Mouse (Mus musculus) hindbrain, postnatal 0 days (tissue): ENCODE results near the gene Tmed9. TPM values are rescaled to one million over a fixed set of nuclear protein-coding genes. Genes with fewer than 3 reads are reported as not detected.
A peak's percentile ranks its signal among the peaks of the same experiment; 100 is the strongest.
"Not testable (repeated sequence)": the region's sequence is repeated elsewhere in the genome, so short reads cannot be mapped to it uniquely, and the experiment has no call there.

Experiments
- ATAC-seq: fragments of 200-750 bp; cut with Nextera tagmentation; 2 replicates; pipeline ENCODE4 v1.8.0; 2017; ENCODE audit warnings: mild to moderate bottlenecking, moderate TSS enrichment, moderate library complexity
- DNase-seq: peaks from one replicate; pipeline ENCODE4 v3.0.0-alpha.2; 2015; ENCODE audit warnings: low spot score
- H3K27ac ChIP-seq: fragments of 300-500 bp; sonication (generic); 2 replicates; pipeline ENCODE4 v1.5.1; 2014; ENCODE audit warnings: mild to moderate bottlenecking
- H3K27me3 ChIP-seq: fragments of 300-500 bp; sonication (generic); 2 replicates; pipeline ENCODE4 v1.6.1; 2014; ENCODE audit warnings: low read length, mixed read lengths; ENCODE audit not compliant: insufficient read depth
- H3K36me3 ChIP-seq: fragments of 300-500 bp; sonication (generic); 2 replicates; pipeline ENCODE4 v1.6.1; 2014; ENCODE audit warnings: low read length, mixed read lengths; ENCODE audit not compliant: insufficient read depth
- H3K4me1 ChIP-seq: fragments of 300-500 bp; sonication (generic); 2 replicates; pipeline ENCODE4 v1.6.1; 2014; ENCODE audit warnings: antibody characterized with exemption, low read length, mixed read lengths; ENCODE audit not compliant: insufficient read depth
- H3K4me2 ChIP-seq: fragments of 300-500 bp; sonication (generic); 2 replicates; pipeline ENCODE4 v1.6.1; 2014; ENCODE audit warnings: low read depth, mild to moderate bottlenecking, low read length, moderate library complexity, mixed read lengths
- H3K4me3 ChIP-seq: fragments of 300-500 bp; sonication (generic); 2 replicates; pipeline ENCODE4 v1.5.1; 2014; ENCODE audit warnings: low read length
- H3K9ac ChIP-seq: fragments of 300-500 bp; sonication (generic); replicated peaks from 2 replicates; pipeline ENCODE4 v1.6.1; 2014; ENCODE audit warnings: mild to moderate bottlenecking, low read length, moderate library complexity, mixed read lengths
- H3K9me3 ChIP-seq: fragments of 300-500 bp; sonication (generic); 2 replicates; pipeline ENCODE4 v1.6.1; 2016; ENCODE audit warnings: low read length, mixed read lengths
- CTCF ChIP-seq: IDR thresholded peaks from 2 replicates; pipeline ENCODE4 v1.5.1; 2016; ENCODE audit warnings: antibody characterized with exemption, control low read depth, low read depth
- WGBS: fragments of 180-500 bp; shearing (Covaris S2); extraction: QIAGEN DNeasy Blood & Tissue Kit; methylation state at CpG from one replicate; pipeline ENCODE4 v1.1.7; 2014; 5-methylcytosine and 5-hydroxymethylcytosine counted together
- polyA plus RNA-seq: library from polyadenylated mRNA; unstranded; fragments of >200 nt; fragmentation: Nextera tagmentation; extraction: Ambion mirVana; gene quantifications from 2 replicates; pipeline ENCODE4 v1.2.1, GENCODE M21; 2015
- total RNA-seq: library from RNA; depleted of rRNA; stranded (reverse); fragments of >200 nt; gene quantifications from 2 replicates; pipeline ENCODE4 v1.2.3, GENCODE M21; 2014

Tmed9 gene
- total and polyA plus RNA-seq, 2 experiments from 2014 or later, result 59.3 to 117 TPM

DNA sequence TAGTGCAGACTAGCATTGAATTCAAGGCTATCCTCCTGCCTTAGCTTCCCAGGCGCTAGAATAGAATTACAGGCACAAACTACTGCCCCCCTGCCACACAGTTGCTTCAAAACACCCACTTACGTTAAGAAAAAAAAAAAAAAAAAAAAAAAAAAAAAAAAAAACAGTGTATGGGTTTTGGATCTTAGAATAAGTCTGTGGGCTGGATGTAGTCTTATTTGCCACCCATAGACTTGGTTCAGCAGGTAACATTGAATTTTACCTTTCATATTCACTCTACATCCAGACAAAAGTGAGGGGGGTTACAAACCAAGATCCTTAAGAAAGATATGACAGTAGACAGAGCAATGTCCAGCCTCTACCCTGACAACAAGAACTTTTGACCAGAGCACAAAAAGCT lies 5.6 kb upstream of the Tmed9 start:
- Histone ChIP-seq H3K27me3 (no peaks in the 10 kb centered on the region), H3K9me3 (no peaks in the 10 kb centered on the region), H3K4me3 (no peak overlapping the region), H3K4me1 (peaks cover 9% of the 10 kb centered on the region), H3K4me2 (no peak overlapping the region), H3K9ac (no peak overlapping the region), H3K27ac (no peak overlapping the region), H3K36me3 (peaks cover 5% of the 10 kb centered on the region; the same call in 1 of the 2 replicates)
- WGBS, result 87% methylated on average over 2 of the region's 2 CpGs
- DNase-seq (no peak), ATAC-seq (no peak)
- TF ChIP-seq CTCF, result no peak

DNA sequence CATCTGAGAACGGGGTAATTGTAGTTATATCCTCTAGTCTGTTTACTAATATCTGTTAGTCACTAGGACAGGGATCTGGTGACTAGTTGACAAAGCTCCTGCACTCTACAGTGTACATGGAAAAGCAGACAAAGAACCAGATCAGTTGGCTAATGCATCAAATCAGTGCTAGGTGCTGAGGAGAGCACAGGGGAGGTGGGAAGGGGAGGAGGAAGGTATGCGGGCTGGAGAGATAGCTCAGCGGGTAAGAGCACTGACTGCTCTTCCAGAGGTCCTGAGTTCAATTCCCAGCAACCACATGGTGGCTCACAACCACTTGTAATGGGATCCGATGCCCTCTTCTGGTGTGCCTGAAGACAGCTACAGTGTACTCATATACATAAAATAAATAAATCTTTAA lies 5.0 kb upstream of the Tmed9 start:
- H3K9me3 ChIP-seq, H3K27me3 ChIP-seq, H3K36me3 ChIP-seq, H3K4me1 ChIP-seq, DNase-seq, H3K4me3 ChIP-seq, H3K9ac ChIP-seq, H3K27ac ChIP-seq, H3K4me2 ChIP-seq, ATAC-seq: not testable (repeated sequence)
- WGBS, result 88% methylated on average over 4 of the region's 4 CpGs

DNA sequence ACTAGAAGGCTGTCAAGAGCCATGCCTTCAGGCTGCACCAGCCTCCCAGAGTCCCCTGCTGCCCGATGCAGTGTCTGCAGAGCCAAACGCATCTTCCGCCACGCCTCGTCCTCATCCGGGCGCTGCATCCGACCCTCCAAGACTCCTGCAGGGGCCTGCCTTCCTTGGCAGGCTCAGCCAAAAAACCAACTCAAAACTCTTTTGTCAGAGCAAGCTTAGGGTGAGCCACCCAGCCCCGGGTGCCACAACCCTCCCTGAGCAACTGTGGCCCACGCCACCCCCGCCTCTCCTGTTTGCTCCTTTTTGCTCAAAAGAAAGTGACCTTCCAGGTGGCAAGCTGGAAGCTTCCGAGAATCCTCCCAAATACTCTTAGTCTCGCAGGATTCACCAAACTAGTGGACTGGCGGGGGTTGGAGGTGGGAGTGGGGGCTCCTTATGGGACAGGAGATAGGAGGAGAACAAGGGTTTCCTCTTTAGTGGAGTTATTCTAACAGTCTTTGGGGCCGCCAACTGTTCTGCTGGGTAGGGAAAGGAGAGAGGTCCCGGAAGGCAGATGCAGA lies 3.7 kb upstream of the Tmed9 start:
- ATAC-seq, result peak; percentile 53
- peak overlapping the region; percentile 72 for H3K4me3 ChIP-seq
- WGBS, result 2% methylated on average over 16 of the region's 16 CpGs

DNA sequence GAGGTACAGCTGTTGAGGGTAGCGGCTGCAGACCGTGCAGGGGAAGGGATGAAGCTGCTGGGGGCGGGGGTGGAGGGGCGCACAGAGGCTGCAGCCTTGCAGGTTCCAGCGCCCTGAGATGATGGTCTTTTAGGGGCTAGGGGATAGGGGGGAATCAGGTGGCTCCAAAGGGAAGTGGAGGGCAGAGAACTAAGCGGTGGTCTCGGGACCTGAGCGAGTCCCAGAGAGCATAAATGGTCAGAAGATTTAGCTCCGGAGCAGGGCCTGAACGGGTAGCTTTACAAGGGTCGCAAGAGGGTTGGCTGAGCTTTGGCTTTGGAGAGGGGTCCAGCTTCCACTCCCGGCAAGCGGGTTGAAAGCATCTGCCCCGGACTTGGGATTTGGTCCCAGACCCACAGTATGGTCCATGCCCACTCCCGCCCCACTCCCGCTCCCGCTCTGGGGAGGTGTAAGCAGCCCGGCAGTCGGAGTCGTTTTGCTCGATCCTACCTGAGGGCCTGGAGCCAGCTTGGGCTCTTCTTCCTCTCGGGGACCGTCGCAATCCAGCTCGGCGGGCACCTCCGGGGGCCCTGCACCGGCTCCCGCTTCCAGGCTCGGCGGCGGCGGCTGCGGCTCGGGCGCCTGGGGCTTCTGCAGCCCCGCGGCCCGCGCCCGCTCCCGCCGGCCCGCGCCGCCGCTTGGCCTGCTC lies 3.1 kb upstream of the Tmed9 start:
- peaks cover 9% of the 10 kb centered on the region for H3K4me1 ChIP-seq
- peak overlapping the region; percentile 96 for H3K4me2 ChIP-seq
- H3K9ac ChIP-seq, result peak overlapping the region; percentile 91
- no peaks in the 10 kb centered on the region for H3K36me3 ChIP-seq
- H3K27me3 ChIP-seq, result no peaks in the 10 kb centered on the region
- DNase-seq (peak; percentile 53), ATAC-seq (peak; percentile 71)
- peak overlapping the region; percentile 72 for H3K4me3 ChIP-seq
- peak overlapping the region; percentile 90 for H3K27ac ChIP-seq
- no peaks in the 10 kb centered on the region for H3K9me3 ChIP-seq
- under 1% methylated on average over 43 of the region's 47 CpGs for WGBS
- no peak for TF ChIP-seq CTCF

More for the DNA sequence above, 3.7 kb upstream of the Tmed9 start:
- peak overlapping the region; percentile 91 for H3K9ac ChIP-seq
- H3K36me3 ChIP-seq, result no peaks in the 10 kb centered on the region
- TF ChIP-seq CTCF, result peak; percentile 44
- peak overlapping the region; percentile 96 for H3K4me2 ChIP-seq
- H3K27me3 ChIP-seq, result no peaks in the 10 kb centered on the region
- H3K9me3 ChIP-seq, result no peaks in the 10 kb centered on the region
- peaks cover 9% of the 10 kb centered on the region for H3K4me1 ChIP-seq
- H3K27ac ChIP-seq, result peak overlapping the region; percentile 90
- peak; percentile 60 for DNase-seq

DNA sequence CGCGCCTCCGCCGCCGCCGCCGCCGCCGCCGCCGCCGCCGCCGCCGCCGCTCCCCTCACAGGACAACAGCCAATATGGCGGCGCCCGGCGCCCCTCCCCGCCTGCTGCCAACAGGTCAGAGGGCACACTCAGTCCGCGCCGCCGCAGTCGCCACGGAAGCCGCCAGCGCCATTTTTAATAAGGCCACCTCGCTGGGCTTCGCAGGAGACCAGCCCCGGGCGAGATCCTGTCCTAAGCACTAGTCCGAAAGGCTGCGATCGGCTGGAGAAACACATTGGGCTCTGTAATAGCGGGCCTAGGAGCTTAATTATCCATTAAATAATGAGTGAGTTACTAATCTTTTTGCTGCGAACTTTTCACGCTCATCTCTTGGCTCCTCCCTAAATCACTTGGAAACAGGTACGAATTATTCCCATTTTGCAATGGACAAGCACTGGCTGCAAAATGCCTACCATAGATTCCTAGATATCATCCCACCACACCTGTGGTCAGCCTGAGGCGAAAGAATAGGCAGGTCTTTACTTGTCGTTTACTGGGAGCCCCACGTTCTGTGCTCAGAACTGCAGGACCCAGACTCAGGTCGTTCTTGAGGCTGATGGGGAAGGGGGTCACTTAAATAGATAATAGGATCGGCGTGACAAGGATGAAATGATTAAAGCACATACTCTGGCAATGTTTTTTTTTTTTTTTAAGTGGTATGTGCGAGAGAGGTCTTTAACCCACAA lies 2.3 kb upstream of the Tmed9 start, which contains the start of gene Fam193b:
Gene Fam193b (minus strand): TSS at position 94 of the 725 bp plus-strand sequence.
- Histone ChIP-seq H3K4me2 (peak within 1 kb of the TSS; percentile 96), H3K9me3 (no peaks in the 10 kb centered on the region), H3K9ac (peak within 1 kb of the TSS; percentile 91), H3K4me3 (peak within 1 kb of the TSS; percentile 72), H3K27me3 (no peaks in the 10 kb centered on the region), H3K27ac (peak within 1 kb of the TSS; percentile 90), H3K36me3 (no peaks in the 10 kb centered on the region), H3K4me1 (peaks cover 9% of the 10 kb centered on the region)
- TF ChIP-seq CTCF, result no peak
- ATAC-seq, result peak; percentile 91
- DNase-seq, result peak; percentile 96
- 2% methylated on average over 36 of the region's 47 CpGs for WGBS

DNA sequence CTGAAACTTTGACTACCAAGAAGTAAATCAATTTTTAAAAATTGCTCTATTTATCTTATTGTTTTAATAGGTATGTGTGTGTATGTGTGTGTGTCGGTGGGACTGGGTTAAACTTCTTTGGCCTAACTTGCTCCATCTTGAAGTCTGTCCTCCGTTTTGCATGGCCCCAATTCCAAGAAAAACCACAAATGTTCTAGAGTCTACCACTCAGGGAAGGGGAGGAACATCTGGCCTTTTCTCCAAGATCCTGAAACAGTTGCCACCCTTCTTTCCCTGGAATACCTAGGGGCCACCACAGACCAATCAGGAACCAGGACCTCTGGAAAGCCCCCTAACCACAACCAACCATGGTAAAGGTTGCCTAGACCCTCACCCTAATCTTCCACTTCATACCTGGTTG lies 1.6 kb upstream of the Tmed9 start:
- peaks cover 9% of the 10 kb centered on the region for H3K4me1 ChIP-seq
- no peak for TF ChIP-seq CTCF
- WGBS, result 90% methylated on average over 2 of the region's 2 CpGs
- no peaks in the 10 kb centered on the region for H3K9me3 ChIP-seq
- no peaks in the 10 kb centered on the region for H3K36me3 ChIP-seq
- H3K9ac ChIP-seq, result no peak overlapping the region
- H3K4me2 ChIP-seq, result peak overlapping the region; percentile 96
- H3K27me3 ChIP-seq, result no peaks in the 10 kb centered on the region
- DNase-seq (no peak), ATAC-seq (no peak)
- H3K27ac ChIP-seq, result no peak overlapping the region
- H3K4me3 ChIP-seq, result no peak overlapping the region; the same call in 1 of the 2 replicates

DNA sequence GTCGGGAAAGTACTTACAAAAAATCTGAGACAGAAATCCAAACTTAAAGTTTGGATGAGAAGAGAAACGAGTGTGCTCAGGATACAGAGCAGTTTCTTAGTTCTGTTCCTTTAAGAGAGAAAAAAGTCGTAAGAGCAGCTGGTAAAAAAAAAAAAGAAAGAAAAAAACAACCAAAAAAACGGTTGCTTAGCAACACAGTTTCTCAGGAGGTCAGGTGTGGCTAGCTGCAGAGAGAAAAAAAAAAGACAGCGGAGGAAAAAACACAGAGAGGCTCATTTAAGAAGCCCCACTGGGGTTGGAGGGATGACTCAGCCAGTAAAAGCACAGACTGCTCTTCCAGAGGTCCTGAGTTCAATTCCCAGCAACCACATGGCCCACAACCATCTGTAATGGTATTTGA lies 789 bp downstream of the Tmed9 start:
- Histone ChIP-seq H3K4me3 (no peak overlapping the region), H3K9ac (no peak overlapping the region), H3K36me3 (no peaks in the 10 kb centered on the region), H3K9me3 (no peaks in the 10 kb centered on the region), H3K27ac (no peak overlapping the region), H3K4me2 (no peak overlapping the region), H3K4me1 (peaks cover 4% of the 10 kb centered on the region), H3K27me3 (no peaks in the 10 kb centered on the region)
- 66% methylated on average over 5 of the region's 5 CpGs for WGBS
- no peak for ATAC-seq
- no peak for TF ChIP-seq CTCF
- DNase-seq, result peak; percentile 70
